Mouse (Mus musculus): ENCODE measurements at regions not wholly inside any gene's neighbourhood (a gene's known extent, or its start where the extent isn't known, plus 50 kb on each side); places are given as distances from the start of the nearest gene placed in this dataset.

DNA sequence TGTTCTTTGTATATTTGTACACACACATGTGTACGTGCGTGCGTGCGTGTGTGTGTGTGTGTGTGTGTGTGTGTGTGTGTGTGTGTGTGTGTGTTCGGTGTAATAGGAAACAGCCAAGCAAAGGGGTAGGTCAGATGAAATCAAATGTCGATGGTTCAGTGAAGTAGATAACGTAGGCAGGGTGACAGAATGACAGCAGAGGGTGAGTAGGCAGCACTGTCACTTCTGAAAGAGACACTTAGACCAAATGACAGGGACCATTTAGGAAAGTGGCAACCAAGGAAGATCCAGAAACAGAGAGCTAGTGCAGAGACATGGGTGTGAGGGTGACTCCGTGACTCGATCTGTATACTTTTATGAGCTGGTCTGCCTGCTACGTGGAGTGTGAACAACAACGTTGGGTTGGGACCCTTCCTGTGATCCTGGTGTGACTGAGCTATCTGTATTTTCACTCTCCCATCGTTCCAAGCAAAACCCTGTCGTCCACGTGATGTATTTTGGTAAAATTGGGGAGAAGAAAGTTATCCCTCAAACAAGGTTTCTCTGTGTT is 266.5 kb upstream of the 9630041A04Rik start:
- no peaks in the 10 kb centered on the region for H3K4me1 ChIP-seq (ENCODE audit: control insufficient read depth, insufficient read depth, low read length)
- no peak overlapping the region for H3K4me2 ChIP-seq (ENCODE audit: low read depth, low read length)
- H3K9ac ChIP-seq (ENCODE audit: low read length) = no peak overlapping the region
- WGBS = 83% methylated on average over 14 of the region's 14 CpGs
- H3K27ac ChIP-seq (ENCODE audit: low read length) = no peak overlapping the region
- ATAC-seq (ENCODE audit: insufficient read depth, low FRiP score) = no peak
- H3K36me3 ChIP-seq (ENCODE audit: control insufficient read depth, insufficient read depth, low read length) = no peaks in the 10 kb centered on the region
- no peaks in the 10 kb centered on the region for H3K27me3 ChIP-seq (ENCODE audit: control insufficient read depth, insufficient read depth, low read length)
- no peak overlapping the region for H3K4me3 ChIP-seq (replicated peaks; ENCODE audit: low read length)
- no peaks in the 10 kb centered on the region for H3K9me3 ChIP-seq (replicated peaks; ENCODE audit: control insufficient read depth, low read length)

DNA sequence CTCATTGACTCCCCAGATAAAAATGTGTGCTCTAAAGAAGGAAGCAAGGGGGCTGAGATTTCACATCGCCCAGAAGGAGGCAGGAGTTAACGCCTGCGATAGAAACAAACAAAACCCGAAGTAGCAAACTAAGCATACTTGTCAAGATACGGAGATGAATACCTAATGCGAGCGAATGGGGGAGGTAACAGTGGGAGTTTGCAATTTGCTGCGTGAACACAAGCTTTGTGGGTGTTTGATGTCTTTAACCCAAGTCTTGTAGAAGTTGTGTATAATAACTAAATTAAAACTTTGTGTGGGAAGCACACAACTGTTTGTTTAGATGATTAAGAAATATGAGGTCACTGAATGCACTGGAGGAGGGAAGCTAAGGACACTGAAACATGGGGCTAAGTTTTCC is 269.0 kb upstream of the 9630041A04Rik start:
- H3K9ac ChIP-seq (ENCODE audit: low read length) = no peak overlapping the region
- no peaks in the 10 kb centered on the region for H3K27me3 ChIP-seq (ENCODE audit: control insufficient read depth, insufficient read depth, low read length)
- 59% methylated on average over 8 of the region's 8 CpGs for WGBS
- H3K4me3 ChIP-seq (replicated peaks; ENCODE audit: low read length) = no peak overlapping the region
- no peak overlapping the region for H3K4me2 ChIP-seq (ENCODE audit: low read depth, low read length)
- H3K9me3 ChIP-seq (replicated peaks; ENCODE audit: control insufficient read depth, low read length) = no peaks in the 10 kb centered on the region
- no peaks in the 10 kb centered on the region for H3K4me1 ChIP-seq (ENCODE audit: control insufficient read depth, insufficient read depth, low read length)
- no peak for ATAC-seq (ENCODE audit: insufficient read depth, low FRiP score)
- no peaks in the 10 kb centered on the region for H3K36me3 ChIP-seq (ENCODE audit: control insufficient read depth, insufficient read depth, low read length)
- H3K27ac ChIP-seq (ENCODE audit: low read length) = no peak overlapping the region

GRCm38 (mm10) chr9:101591681-101592080 is 270.0 kb upstream of the 9630041A04Rik start:
- no peak for ATAC-seq (ENCODE audit: insufficient read depth, low FRiP score)
- WGBS = 65% methylated on average over 8 of the region's 8 CpGs
- no peak overlapping the region for H3K9ac ChIP-seq (ENCODE audit: low read length)

DNA sequence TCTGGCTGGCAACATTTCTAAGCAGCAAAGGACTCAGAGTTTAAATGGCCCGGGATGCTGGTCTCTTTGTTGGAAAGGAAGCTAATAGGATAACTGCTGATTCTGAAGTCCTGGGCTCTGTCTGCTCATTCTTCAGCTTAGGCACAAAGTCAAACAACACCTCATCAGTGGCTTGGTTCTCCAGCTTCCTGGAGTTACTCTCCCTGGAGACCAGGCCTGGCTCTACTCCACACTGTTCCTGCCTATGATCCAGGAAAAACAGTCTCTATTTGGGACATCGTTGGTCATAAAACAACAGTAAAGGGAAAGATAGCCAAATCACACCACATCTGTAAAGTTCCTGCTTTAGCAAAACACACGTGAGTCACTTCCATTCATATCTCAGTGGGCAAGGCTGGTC is 271.3 kb upstream of the 9630041A04Rik start:
- Histone ChIP-seq H3K36me3 (ENCODE audit: control insufficient read depth, insufficient read depth, low read length) (no peaks in the 10 kb centered on the region), H3K4me3 (replicated peaks; ENCODE audit: low read length) (no peak overlapping the region), H3K9me3 (replicated peaks; ENCODE audit: control insufficient read depth, low read length) (no peaks in the 10 kb centered on the region), H3K9ac (ENCODE audit: low read length) (no peak overlapping the region), H3K27me3 (ENCODE audit: control insufficient read depth, insufficient read depth, low read length) (no peaks in the 10 kb centered on the region), H3K4me2 (ENCODE audit: low read depth, low read length) (no peak overlapping the region), H3K4me1 (ENCODE audit: control insufficient read depth, insufficient read depth, low read length) (no peaks in the 10 kb centered on the region), H3K27ac (ENCODE audit: low read length) (no peak overlapping the region)
- WGBS = 70% methylated on average over 3 of the region's 3 CpGs
- ATAC-seq (ENCODE audit: insufficient read depth, low FRiP score) = no peak

More at GRCm38 (mm10) chr9:101591681-101592080, 270.0 kb upstream of the 9630041A04Rik start:
- Histone ChIP-seq H3K36me3 (ENCODE audit: control insufficient read depth, insufficient read depth, low read length) (no peaks in the 10 kb centered on the region), H3K4me1 (ENCODE audit: control insufficient read depth, insufficient read depth, low read length) (no peaks in the 10 kb centered on the region), H3K4me2 (ENCODE audit: low read depth, low read length) (no peak overlapping the region), H3K27ac (ENCODE audit: low read length) (no peak overlapping the region), H3K9me3 (replicated peaks; ENCODE audit: control insufficient read depth, low read length) (no peaks in the 10 kb centered on the region), H3K4me3 (replicated peaks; ENCODE audit: low read length) (no peak overlapping the region), H3K27me3 (ENCODE audit: control insufficient read depth, insufficient read depth, low read length) (no peaks in the 10 kb centered on the region)

DNA sequence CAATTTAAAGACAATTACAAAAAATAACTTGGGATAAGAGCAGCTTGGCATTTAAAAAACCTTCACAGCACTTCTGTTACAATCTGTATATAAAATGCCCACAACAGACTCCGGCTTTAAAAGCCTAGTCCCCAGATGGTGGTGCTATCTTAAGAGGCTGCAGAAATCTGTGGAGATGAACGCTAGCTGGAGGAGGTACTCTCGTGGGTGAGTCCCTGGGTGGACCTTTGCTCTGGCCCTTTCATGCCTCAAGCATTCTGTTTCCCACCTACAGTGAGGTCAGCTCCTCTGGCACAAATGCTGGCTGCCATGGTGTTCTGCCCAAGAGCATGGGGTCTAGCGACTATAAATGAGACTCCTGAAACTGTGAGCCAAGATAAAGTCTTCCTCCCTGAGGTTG is 280.6 kb upstream of the 9630041A04Rik start:
- Histone ChIP-seq H3K27ac (ENCODE audit: low read length) (no peak overlapping the region), H3K4me2 (ENCODE audit: low read depth, low read length) (no peak overlapping the region), H3K9ac (ENCODE audit: low read length) (no peak overlapping the region), H3K9me3 (replicated peaks; ENCODE audit: control insufficient read depth, low read length) (no peaks in the 10 kb centered on the region), H3K36me3 (ENCODE audit: control insufficient read depth, insufficient read depth, low read length) (no peaks in the 10 kb centered on the region), H3K27me3 (ENCODE audit: control insufficient read depth, insufficient read depth, low read length) (no peaks in the 10 kb centered on the region), H3K4me3 (replicated peaks; ENCODE audit: low read length) (no peak overlapping the region), H3K4me1 (ENCODE audit: control insufficient read depth, insufficient read depth, low read length) (no peaks in the 10 kb centered on the region)
- no peak for ATAC-seq (ENCODE audit: insufficient read depth, low FRiP score)
- WGBS = 90% methylated on average over 4 of the region's 4 CpGs

DNA sequence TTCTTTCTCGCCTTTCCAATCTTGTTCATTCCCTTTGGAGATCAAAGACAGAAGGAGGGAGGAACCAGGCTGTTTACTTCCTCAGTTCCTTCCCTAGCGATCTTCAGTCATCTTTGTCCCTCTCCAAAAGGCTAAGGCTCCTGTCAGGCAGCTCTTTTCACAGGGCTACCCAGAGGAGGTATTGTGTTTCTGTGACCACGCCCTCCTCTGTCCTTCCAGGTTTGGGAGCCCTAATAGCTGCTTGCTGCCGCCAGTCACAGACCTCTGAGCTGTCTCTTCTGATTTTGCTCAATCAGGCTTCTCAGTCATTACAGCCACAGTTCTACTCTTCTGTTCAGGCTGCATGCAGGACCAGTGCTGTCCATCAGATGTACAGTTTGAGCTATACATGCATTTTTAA is 290.9 kb upstream of the 9630041A04Rik start:
- H3K27ac ChIP-seq (ENCODE audit: low read length) = no peak overlapping the region
- no peaks in the 10 kb centered on the region for H3K27me3 ChIP-seq (ENCODE audit: control insufficient read depth, insufficient read depth, low read length)
- no peaks in the 10 kb centered on the region for H3K9me3 ChIP-seq (replicated peaks; ENCODE audit: control insufficient read depth, low read length)
- no peaks in the 10 kb centered on the region for H3K4me1 ChIP-seq (ENCODE audit: control insufficient read depth, insufficient read depth, low read length)
- H3K4me3 ChIP-seq (replicated peaks; ENCODE audit: low read length) = no peak overlapping the region
- no peak for ATAC-seq (ENCODE audit: insufficient read depth, low FRiP score)
- 30% methylated on average over 4 of the region's 4 CpGs for WGBS
- no peaks in the 10 kb centered on the region for H3K36me3 ChIP-seq (ENCODE audit: control insufficient read depth, insufficient read depth, low read length)
- H3K4me2 ChIP-seq (ENCODE audit: low read depth, low read length) = no peak overlapping the region
- H3K9ac ChIP-seq (ENCODE audit: low read length) = no peak overlapping the region

GRCm38 (mm10) chr9:101563196-101563595 is 298.4 kb upstream of the 9630041A04Rik start:
- H3K4me2 ChIP-seq (ENCODE audit: low read depth, low read length) = no peak overlapping the region
- H3K27me3 ChIP-seq (ENCODE audit: control insufficient read depth, insufficient read depth, low read length) = no peaks in the 10 kb centered on the region
- H3K9ac ChIP-seq (ENCODE audit: low read length) = no peak overlapping the region
- WGBS = 65% methylated on average over 9 of the region's 9 CpGs
- H3K4me3 ChIP-seq (replicated peaks; ENCODE audit: low read length) = no peak overlapping the region
- H3K36me3 ChIP-seq (ENCODE audit: control insufficient read depth, insufficient read depth, low read length) = no peaks in the 10 kb centered on the region
- no peak for ATAC-seq (ENCODE audit: insufficient read depth, low FRiP score)
- H3K27ac ChIP-seq (ENCODE audit: low read length) = no peak overlapping the region
- no peaks in the 10 kb centered on the region for H3K4me1 ChIP-seq (ENCODE audit: control insufficient read depth, insufficient read depth, low read length)
- H3K9me3 ChIP-seq (replicated peaks; ENCODE audit: control insufficient read depth, low read length) = no peaks in the 10 kb centered on the region

GRCm38 (mm10) chr9:101559366-101559765 is 302.3 kb upstream of the 9630041A04Rik start:
- Histone ChIP-seq H3K27ac (ENCODE audit: low read length) (no peak overlapping the region), H3K9me3 (replicated peaks; ENCODE audit: control insufficient read depth, low read length) (no peaks in the 10 kb centered on the region), H3K4me1 (ENCODE audit: control insufficient read depth, insufficient read depth, low read length) (no peaks in the 10 kb centered on the region), H3K36me3 (ENCODE audit: control insufficient read depth, insufficient read depth, low read length) (no peaks in the 10 kb centered on the region), H3K9ac (ENCODE audit: low read length) (no peak overlapping the region), H3K4me3 (replicated peaks; ENCODE audit: low read length) (no peak overlapping the region), H3K27me3 (ENCODE audit: control insufficient read depth, insufficient read depth, low read length) (no peaks in the 10 kb centered on the region), H3K4me2 (ENCODE audit: low read depth, low read length) (no peak overlapping the region)
- WGBS = 47% methylated on average over 11 of the region's 11 CpGs
- no peak for ATAC-seq (ENCODE audit: insufficient read depth, low FRiP score)

GRCm38 (mm10) chr9:101555011-101555673 is 303.5 kb upstream of the Ppp2r3a start:
- 22% methylated on average over 5 of the region's 5 CpGs for WGBS
- ATAC-seq (ENCODE audit: insufficient read depth, low FRiP score) = peak; percentile 83
- H3K9me3 ChIP-seq (replicated peaks; ENCODE audit: control insufficient read depth, low read length) = no peaks in the 10 kb centered on the region
- H3K27me3 ChIP-seq (ENCODE audit: control insufficient read depth, insufficient read depth, low read length) = no peaks in the 10 kb centered on the region
- H3K36me3 ChIP-seq (ENCODE audit: control insufficient read depth, insufficient read depth, low read length) = no peaks in the 10 kb centered on the region
- H3K9ac ChIP-seq (ENCODE audit: low read length) = no peak overlapping the region
- no peak overlapping the region for H3K4me3 ChIP-seq (replicated peaks; ENCODE audit: low read length)
- no peak overlapping the region for H3K4me2 ChIP-seq (ENCODE audit: low read depth, low read length)
- no peaks in the 10 kb centered on the region for H3K4me1 ChIP-seq (ENCODE audit: control insufficient read depth, insufficient read depth, low read length)
- H3K27ac ChIP-seq (ENCODE audit: low read length) = no peak overlapping the region
